Mouse (Mus musculus) v-Abl transformed pro-B cells (cell line): ENCODE results near the gene Trim80.
"Not testable (repeated sequence)": the region's sequence is repeated elsewhere in the genome, so short reads cannot be mapped to it uniquely, and the experiment has no call there.

Source experiments
- in situ Hi-C, 2 experiments: fragments of 400-800 bp; cut with MboI; formaldehyde crosslinking; loops; one replicate each; pipeline ENCODE4 v1.15.1; 2025; ENCODE audit not compliant: unreplicated experiment in 2 of 2

The Trim80 gene

DNA sequence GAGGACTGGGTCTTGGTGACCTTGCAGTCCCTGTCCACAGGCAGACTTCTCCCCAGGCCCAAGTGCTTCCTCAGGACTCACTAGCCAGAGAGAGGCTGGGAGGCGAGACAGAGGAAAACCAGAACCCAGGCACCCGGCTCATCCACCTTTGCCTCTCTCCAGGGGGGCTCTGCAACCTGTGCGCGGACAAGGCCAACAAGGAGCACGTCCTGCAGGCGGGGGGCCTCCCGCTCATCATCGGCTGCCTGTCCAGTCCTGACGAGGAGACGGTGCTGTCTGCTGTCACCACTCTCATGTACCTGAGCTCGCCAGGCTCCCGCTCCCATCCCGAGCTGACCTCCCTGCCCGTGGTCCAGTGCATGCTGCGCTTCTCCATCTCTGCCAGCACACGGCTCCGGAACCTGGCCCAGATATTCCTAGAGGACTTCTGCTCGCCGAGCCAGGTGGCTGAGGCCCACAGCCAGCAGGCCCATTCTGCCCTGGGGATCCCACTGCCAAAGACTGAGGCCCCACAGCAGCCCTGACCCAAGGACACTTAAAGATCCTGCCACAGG, 48.3 kb downstream of the Trim80 start:
- in situ Hi-C loops: loop anchor here (5.0 to 10.0 kb wide), 3 partner anchors 46 to 124 kb away; partner anchors contain the start of genes Sumo2 (in 2 of the 2) and Mif4gd (in 1 of the 2)

- in situ Hi-C loops: no loop called here
Measured at GRCm38 (mm10) chr11:115490441-115491355, 50.4 kb downstream of the Trim80 start.

- in situ Hi-C loops: no loop called here
Measured at GRCm38 (mm10) chr11:115491356-115492083, 51.2 kb downstream of the Trim80 start, which contains the start of gene Nt5c. Gene Nt5c (minus strand): TSS chr11:115491862.

DNA sequence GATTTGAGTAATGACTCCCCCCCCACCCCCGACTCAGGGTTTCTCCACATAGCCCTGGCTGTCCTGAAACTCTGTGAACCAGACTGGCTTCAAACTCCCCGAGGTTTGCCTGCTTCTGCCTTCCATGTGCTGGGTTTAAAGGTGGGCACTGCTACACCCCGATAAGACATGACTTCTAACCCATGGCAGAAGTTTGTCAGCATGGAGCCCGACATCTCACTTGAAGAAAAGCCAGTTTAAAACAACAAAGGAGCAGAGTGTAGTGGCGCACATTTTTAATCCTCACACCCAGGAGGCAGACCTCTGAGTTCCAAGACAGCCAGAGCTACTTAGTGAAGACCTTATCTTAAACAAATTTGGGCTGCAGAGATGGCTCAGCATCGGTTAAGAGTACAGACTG, 52.0 kb downstream of the Trim80 start:
- in situ Hi-C loops: no loop called here

- in situ Hi-C loops: not testable (repeated sequence)
Measured at GRCm38 (mm10) chr11:115496559-115496958, 56.2 kb downstream of the Trim80 start.
